Mouse (Mus musculus): ENCODE results near the gene Smyd3. TPM values are rescaled to one million over a fixed set of nuclear protein-coding genes. Genes with fewer than 3 reads are reported as not detected.

Smyd3 gene
- polyA plus RNA-seq, 1 experiment = 2.4 TPM

GRCm38 (mm10) chr1:179408086-179408485 lies 109.8 kb downstream of the Smyd3 start:
- Histone ChIP-seq H3K27me3 (ENCODE audit: control insufficient read depth, insufficient read depth, low read length) (no peaks in the 10 kb centered on the region), H3K4me1 (ENCODE audit: control insufficient read depth, insufficient read depth, low read length) (no peaks in the 10 kb centered on the region), H3K36me3 (ENCODE audit: control insufficient read depth, insufficient read depth, low read length) (no peaks in the 10 kb centered on the region), H3K4me3 (ENCODE audit: control insufficient read depth, low read depth, low read length) (no peak overlapping the region), H3K27ac (ENCODE audit: control insufficient read depth, insufficient read depth, low read depth, low read length) (no peak overlapping the region)
- no peak for TF ChIP-seq POLR2A (IDR thresholded peaks at IDR 0.05; ENCODE audit: control insufficient read depth, low read depth, low read length)
- TF ChIP-seq CTCF (IDR thresholded peaks at IDR 0.05; ENCODE audit: control insufficient read depth, insufficient read depth, insufficient replicate concordance, low read depth, low read length) = no peak

DNA sequence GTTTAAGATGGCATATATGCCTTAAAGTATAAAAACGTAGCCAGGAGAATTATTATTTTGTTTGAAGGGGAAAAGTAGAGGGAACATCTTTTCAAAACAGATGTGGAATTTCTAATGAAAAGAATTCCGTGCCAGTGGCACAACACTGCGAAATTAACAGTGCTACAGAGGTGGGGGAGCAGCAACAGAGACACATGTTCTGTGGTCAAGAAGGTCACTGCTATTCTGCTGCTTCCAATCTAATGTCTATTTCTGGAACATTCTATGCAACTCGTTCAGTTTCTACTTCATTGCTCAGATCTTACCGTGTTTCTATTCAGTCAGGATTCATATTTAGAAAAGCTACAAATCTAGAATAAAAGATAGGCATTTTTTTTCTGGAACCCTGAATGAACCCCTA lies 117.0 kb downstream of the Smyd3 start:
- TF ChIP-seq POLR2A (IDR thresholded peaks at IDR 0.05; ENCODE audit: control insufficient read depth, low read depth, low read length) = no peak
- no peak for TF ChIP-seq CTCF (IDR thresholded peaks at IDR 0.05; ENCODE audit: control insufficient read depth, insufficient read depth, insufficient replicate concordance, low read depth, low read length)
- no peaks in the 10 kb centered on the region for H3K4me1 ChIP-seq (ENCODE audit: control insufficient read depth, insufficient read depth, low read length)
- no peak overlapping the region for H3K4me3 ChIP-seq (ENCODE audit: control insufficient read depth, low read depth, low read length)

DNA sequence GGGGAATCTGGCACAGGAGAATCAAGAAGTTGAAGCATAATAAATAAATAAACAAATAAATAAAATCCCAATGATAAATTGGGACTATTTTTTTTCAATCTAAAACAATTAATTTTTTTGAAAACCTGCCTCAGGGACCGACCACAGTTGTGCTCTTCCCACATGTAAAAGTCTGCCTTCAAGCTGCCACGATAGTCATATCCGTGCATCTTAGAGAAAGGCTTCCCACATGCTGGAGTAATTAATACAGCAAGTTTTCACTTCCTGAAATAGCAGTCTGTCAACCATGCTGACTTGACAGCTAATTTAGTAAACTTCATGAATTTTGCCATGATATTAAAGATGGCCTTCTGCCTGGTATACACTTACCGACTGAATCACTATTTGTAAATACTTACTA lies 119.2 kb downstream of the Smyd3 start:
- TF ChIP-seq CTCF (IDR thresholded peaks at IDR 0.05; ENCODE audit: control insufficient read depth, insufficient read depth, insufficient replicate concordance, low read depth, low read length) (no peak), POLR2A (IDR thresholded peaks at IDR 0.05; ENCODE audit: control insufficient read depth, low read depth, low read length) (no peak)
- Histone ChIP-seq H3K27me3 (ENCODE audit: control insufficient read depth, insufficient read depth, low read length) (no peaks in the 10 kb centered on the region), H3K4me3 (ENCODE audit: control insufficient read depth, low read depth, low read length) (no peak overlapping the region), H3K27ac (ENCODE audit: control insufficient read depth, insufficient read depth, low read depth, low read length) (no peak overlapping the region), H3K4me1 (ENCODE audit: control insufficient read depth, insufficient read depth, low read length) (no peaks in the 10 kb centered on the region), H3K36me3 (ENCODE audit: control insufficient read depth, insufficient read depth, low read length) (no peaks in the 10 kb centered on the region)

More for the DNA sequence above, 117.0 kb downstream of the Smyd3 start:
- H3K36me3 ChIP-seq (ENCODE audit: control insufficient read depth, insufficient read depth, low read length) = no peaks in the 10 kb centered on the region
- no peaks in the 10 kb centered on the region for H3K27me3 ChIP-seq (ENCODE audit: control insufficient read depth, insufficient read depth, low read length)
- H3K27ac ChIP-seq (ENCODE audit: control insufficient read depth, insufficient read depth, low read depth, low read length) = no peak overlapping the region

DNA sequence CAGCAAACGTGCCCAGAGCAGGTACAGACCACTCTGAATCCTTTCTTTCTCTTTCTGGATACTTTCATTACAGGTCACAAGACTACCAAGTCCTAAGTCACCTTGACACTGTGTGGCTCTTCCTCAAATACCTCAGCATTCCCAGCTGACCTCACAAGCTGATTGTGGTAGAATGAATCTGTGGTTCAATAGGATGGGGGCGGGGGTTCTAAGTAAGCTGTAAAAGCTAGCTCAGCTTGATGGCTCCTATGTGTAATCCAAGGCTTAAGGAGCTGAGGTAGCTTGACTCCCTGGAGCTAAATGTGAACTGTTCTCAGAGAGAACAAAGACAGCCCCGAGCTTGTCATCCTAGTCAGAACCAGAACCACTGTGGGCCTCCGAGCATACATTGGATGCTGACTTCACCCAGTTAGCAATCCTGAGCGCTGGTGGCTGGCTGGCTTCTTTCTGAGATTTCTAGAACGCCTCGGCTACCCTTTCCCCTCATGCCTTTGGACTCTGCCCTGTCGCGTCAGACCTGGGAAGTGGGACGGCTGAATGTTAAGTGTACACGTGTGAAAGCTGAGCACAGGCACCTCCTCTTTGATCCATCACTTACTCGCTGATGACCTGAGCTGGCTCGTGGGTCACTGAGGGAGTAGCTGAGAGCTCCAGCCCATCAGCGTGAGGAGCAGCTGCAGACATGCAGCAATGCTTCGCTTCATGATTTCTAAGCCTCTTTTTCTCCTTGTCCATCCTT lies 131.4 kb downstream of the Smyd3 start:
- H3K36me3 ChIP-seq (ENCODE audit: control insufficient read depth, insufficient read depth, low read length) = no peaks in the 10 kb centered on the region
- H3K27ac ChIP-seq (ENCODE audit: control insufficient read depth, insufficient read depth, low read depth, low read length) = no peak overlapping the region
- TF ChIP-seq CTCF (IDR thresholded peaks at IDR 0.05; ENCODE audit: control insufficient read depth, insufficient read depth, insufficient replicate concordance, low read depth, low read length) = no peak
- TF ChIP-seq POLR2A (IDR thresholded peaks at IDR 0.05; ENCODE audit: control insufficient read depth, low read depth, low read length) = no peak
- no peak overlapping the region for H3K4me3 ChIP-seq (ENCODE audit: control insufficient read depth, low read depth, low read length)
- H3K27me3 ChIP-seq (ENCODE audit: control insufficient read depth, insufficient read depth, low read length) = no peaks in the 10 kb centered on the region
- H3K4me1 ChIP-seq (ENCODE audit: control insufficient read depth, insufficient read depth, low read length) = no peaks in the 10 kb centered on the region

DNA sequence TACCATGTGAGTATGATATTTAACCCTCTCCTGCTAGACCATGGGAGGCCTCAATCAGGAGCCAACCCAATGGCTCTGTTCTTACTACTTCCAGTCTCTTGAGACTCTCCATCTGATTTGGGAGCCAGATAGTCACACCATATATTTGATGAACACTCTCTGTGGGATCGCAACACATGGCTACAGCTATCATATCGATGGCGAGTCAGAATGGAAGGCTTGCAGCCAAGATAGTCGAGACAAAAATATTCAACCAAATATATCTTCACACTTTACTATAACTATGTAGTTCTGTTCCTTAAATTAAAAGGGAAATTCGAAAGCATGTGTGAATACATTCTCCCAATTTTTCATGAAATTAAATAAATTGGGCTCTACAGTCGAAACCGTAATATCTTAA lies 132.2 kb downstream of the Smyd3 start:
- no peaks in the 10 kb centered on the region for H3K27me3 ChIP-seq (ENCODE audit: control insufficient read depth, insufficient read depth, low read length)
- H3K36me3 ChIP-seq (ENCODE audit: control insufficient read depth, insufficient read depth, low read length) = no peaks in the 10 kb centered on the region
- no peak for TF ChIP-seq POLR2A (IDR thresholded peaks at IDR 0.05; ENCODE audit: control insufficient read depth, low read depth, low read length)
- no peak overlapping the region for H3K4me3 ChIP-seq (ENCODE audit: control insufficient read depth, low read depth, low read length)
- H3K4me1 ChIP-seq (ENCODE audit: control insufficient read depth, insufficient read depth, low read length) = no peaks in the 10 kb centered on the region
- no peak overlapping the region for H3K27ac ChIP-seq (ENCODE audit: control insufficient read depth, insufficient read depth, low read depth, low read length)

- Histone ChIP-seq H3K4me3 (ENCODE audit: control insufficient read depth, low read depth, low read length) (no peak overlapping the region), H3K27ac (ENCODE audit: control insufficient read depth, insufficient read depth, low read depth, low read length) (no peak overlapping the region), H3K36me3 (ENCODE audit: control insufficient read depth, insufficient read depth, low read length) (no peaks in the 10 kb centered on the region), H3K4me1 (ENCODE audit: control insufficient read depth, insufficient read depth, low read length) (no peaks in the 10 kb centered on the region), H3K27me3 (ENCODE audit: control insufficient read depth, insufficient read depth, low read length) (no peaks in the 10 kb centered on the region)
- TF ChIP-seq CTCF (IDR thresholded peaks at IDR 0.05; ENCODE audit: control insufficient read depth, insufficient read depth, insufficient replicate concordance, low read depth, low read length) (no peak), POLR2A (IDR thresholded peaks at IDR 0.05; ENCODE audit: control insufficient read depth, low read depth, low read length) (no peak)
These were observed 133.5 kb downstream of the Smyd3 start for GRCm38 (mm10) chr1:179384296-179384695.

- TF ChIP-seq CTCF (IDR thresholded peaks at IDR 0.05; ENCODE audit: control insufficient read depth, insufficient read depth, insufficient replicate concordance, low read depth, low read length) = no peak
- TF ChIP-seq POLR2A (IDR thresholded peaks at IDR 0.05; ENCODE audit: control insufficient read depth, low read depth, low read length) = no peak
- Histone ChIP-seq H3K27me3 (ENCODE audit: control insufficient read depth, insufficient read depth, low read length) (no peaks in the 10 kb centered on the region), H3K27ac (ENCODE audit: control insufficient read depth, insufficient read depth, low read depth, low read length) (no peak overlapping the region), H3K4me1 (ENCODE audit: control insufficient read depth, insufficient read depth, low read length) (peaks cover 4% of the 10 kb centered on the region), H3K36me3 (ENCODE audit: control insufficient read depth, insufficient read depth, low read length) (no peaks in the 10 kb centered on the region), H3K4me3 (ENCODE audit: control insufficient read depth, low read depth, low read length) (no peak overlapping the region)
These were observed 139.7 kb downstream of the Smyd3 start for GRCm38 (mm10) chr1:179378102-179378501.

Data from testis, adult 2 months (tissue).